Mouse (Mus musculus): ENCODE data around the gene Gc. TPM values are rescaled to one million over a fixed set of nuclear protein-coding genes. Genes with fewer than 3 reads are reported as not detected.

Gc gene
- total RNA-seq, 2 experiments from 2014 or later = not detected

GRCm38 (mm10) chr5:89368045-89368743 lies 89.5 kb downstream of the Gc start:
- no peak for DNase-seq
- intact Hi-C loops (cut with DNase I) = no loop called here

Other genes with a start within 250 kb of the Gc start
- not detected for gene Npffr2, start 69.5 kb upstream of the Gc start, total RNA-seq (2021)